Mouse (Mus musculus) heart, embryonic 11.5 days (tissue): Measurements from ENCODE around the gene Acr. TPM values are rescaled to one million over a fixed set of nuclear protein-coding genes. Genes with fewer than 3 reads are reported as not detected.

Source experiments
- ATAC-seq: fragments of 200-750 bp; cut with Nextera tagmentation; replicated peaks from 2 replicates; pipeline ENCODE4 v1.8.0; 2017; ENCODE audit warnings: moderate library complexity; ENCODE audit not compliant: insufficient number of reproducible peaks, low FRiP score, low TSS enrichment
- H3K27ac ChIP-seq: fragments of 300-500 bp; sonication (generic); 2 replicates; pipeline ENCODE4 v1.5.1; 2014; ENCODE audit warnings: mild to moderate bottlenecking, low read depth, low read length
- H3K27me3 ChIP-seq: fragments of 300-500 bp; sonication (generic); 2 replicates; pipeline ENCODE4 v1.6.1; 2014; ENCODE audit warnings: mild to moderate bottlenecking, low read length, mixed read lengths; ENCODE audit not compliant: control insufficient read depth, insufficient read depth
- H3K36me3 ChIP-seq: fragments of 300-500 bp; sonication (generic); 2 replicates; pipeline ENCODE4 v1.6.1; 2014; ENCODE audit warnings: mild to moderate bottlenecking, low read length, moderate library complexity, mixed read lengths; ENCODE audit not compliant: control insufficient read depth, insufficient read depth
- H3K4me1 ChIP-seq: fragments of 300-500 bp; sonication (generic); 2 replicates; pipeline ENCODE4 v1.6.1; 2014; ENCODE audit warnings: low read length; ENCODE audit not compliant: control insufficient read depth, insufficient read depth
- H3K4me2 ChIP-seq: fragments of 300-500 bp; sonication (generic); 2 replicates; pipeline ENCODE4 v1.6.1; 2014; ENCODE audit warnings: mild to moderate bottlenecking, moderate library complexity
- H3K4me3 ChIP-seq: fragments of 300-500 bp; sonication (generic); 2 replicates; pipeline ENCODE4 v1.5.1; 2014; ENCODE audit warnings: low read depth, low read length
- H3K9ac ChIP-seq: fragments of 300-500 bp; sonication (generic); 2 replicates; pipeline ENCODE4 v1.6.1; 2014; ENCODE audit warnings: mild to moderate bottlenecking, low read depth, low read length, moderate library complexity
- H3K9me3 ChIP-seq: fragments of 300-500 bp; sonication (generic); replicated peaks from 2 replicates; pipeline ENCODE4 v1.6.1; 2016; ENCODE audit warnings: low read length; ENCODE audit not compliant: control insufficient read depth
- WGBS: fragments of 180-500 bp; shearing (Covaris S2); extraction: QIAGEN DNeasy Blood & Tissue Kit; methylation state at CpG from one replicate; pipeline ENCODE4 v1.1.7; 2014; ENCODE audit not compliant: insufficient replicate concordance; 5-methylcytosine and 5-hydroxymethylcytosine counted together
- polyA plus RNA-seq: library from polyadenylated mRNA; unstranded; fragments of >200 nt; fragmentation: Nextera tagmentation; extraction: Ambion mirVana; gene quantifications from 2 replicates; pipeline ENCODE4 v1.2.1, GENCODE M21; 2014

The Acr gene
- polyA plus RNA-seq, 1 experiment from 2014 or later: 0.20 TPM

DNA sequence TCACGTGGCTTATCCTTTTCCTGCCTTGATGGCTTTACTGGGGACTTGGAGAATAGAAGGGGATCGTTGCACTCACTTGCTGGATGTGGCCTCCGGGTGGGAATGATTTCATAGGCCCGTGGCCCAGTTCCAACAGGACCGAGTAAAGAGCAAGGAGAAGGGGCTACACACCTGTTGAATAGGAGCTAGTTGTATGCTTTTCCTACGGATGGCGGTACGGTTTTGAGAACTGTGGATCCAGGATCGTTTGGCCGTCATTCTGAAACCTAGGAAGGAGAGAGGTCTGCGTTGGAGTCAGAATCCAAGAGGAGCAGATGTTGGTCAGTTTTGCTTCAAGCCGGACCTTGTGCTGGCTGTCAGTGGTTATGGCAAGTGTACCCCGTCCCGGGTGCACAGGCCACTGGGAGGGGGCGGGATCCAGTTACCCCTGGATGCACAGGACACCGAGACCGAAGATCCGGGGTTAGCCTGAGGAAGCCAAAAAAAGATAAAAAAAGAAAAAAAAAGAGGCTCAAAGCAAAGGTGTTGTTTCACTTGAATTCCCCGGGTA is 41.3 kb upstream of the Acr start:
- no peak for ATAC-seq
- Histone ChIP-seq H3K4me1 (no peaks in the 10 kb centered on the region), H3K27ac (no peak overlapping the region), H3K4me2 (no peak overlapping the region), H3K9me3 (no peaks in the 10 kb centered on the region), H3K4me3 (no peak overlapping the region), H3K36me3 (no peaks in the 10 kb centered on the region), H3K9ac (no peak overlapping the region), H3K27me3 (peaks cover 42% of the 10 kb centered on the region)
- 85% methylated on average over 19 of the region's 19 CpGs for WGBS

DNA sequence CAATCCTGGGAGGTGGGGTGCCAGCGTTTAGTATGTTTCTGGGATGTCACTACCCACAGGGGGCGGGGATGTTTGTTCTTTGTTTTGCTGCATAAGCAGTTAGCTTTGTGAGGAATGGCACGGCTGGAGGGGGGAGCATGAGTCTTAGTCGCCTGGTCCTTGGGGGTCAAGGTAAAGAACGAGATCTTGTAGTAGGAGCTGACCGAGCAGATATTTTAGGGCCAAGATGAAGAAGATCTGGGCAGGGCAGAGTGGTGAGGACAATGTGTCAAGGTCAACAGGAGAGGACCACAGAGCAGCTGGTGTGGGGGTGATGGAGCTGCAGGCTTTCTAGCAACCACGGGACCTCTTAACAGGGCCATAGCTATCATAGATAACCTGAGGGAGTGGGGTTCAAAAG is 40.7 kb upstream of the Acr start:
- Histone ChIP-seq H3K4me2 (no peak overlapping the region), H3K4me1 (0 out of 2 replicates have a peak, but pooled peaks cover 2% of the 10 kb centered on the region), H3K9me3 (no peaks in the 10 kb centered on the region), H3K36me3 (no peaks in the 10 kb centered on the region), H3K4me3 (no peak overlapping the region), H3K9ac (no peak overlapping the region), H3K27ac (no peak overlapping the region), H3K27me3 (peaks cover 39% of the 10 kb centered on the region)
- ATAC-seq: no peak
- 70% methylated on average over 7 of the region's 7 CpGs for WGBS

GRCm38 (mm10) chr15:89528201-89528850 is 39.8 kb upstream of the Acr start:
- Histone ChIP-seq H3K36me3 (no peaks in the 10 kb centered on the region), H3K27me3 (peaks cover 38% of the 10 kb centered on the region), H3K9me3 (no peaks in the 10 kb centered on the region), H3K4me1 (0 out of 2 replicates have a peak, but pooled peaks cover 4% of the 10 kb centered on the region), H3K4me3 (no peak overlapping the region), H3K27ac (no peak overlapping the region), H3K4me2 (no peak overlapping the region), H3K9ac (no peak overlapping the region)
- WGBS: 81% methylated on average over 18 of the region's 18 CpGs
- ATAC-seq: no peak

GRCm38 (mm10) chr15:89528923-89529322 is 39.2 kb upstream of the Acr start:
- 86% methylated on average over 10 of the region's 10 CpGs for WGBS
- H3K9me3 ChIP-seq: no peaks in the 10 kb centered on the region
- H3K9ac ChIP-seq: no peak overlapping the region
- H3K4me3 ChIP-seq: no peak overlapping the region
- H3K27ac ChIP-seq: no peak overlapping the region
- 0 out of 2 replicates have a peak, but pooled peaks cover 4% of the 10 kb centered on the region for H3K4me1 ChIP-seq
- no peaks in the 10 kb centered on the region for H3K36me3 ChIP-seq
- no peak for ATAC-seq
- H3K27me3 ChIP-seq: peaks cover 35% of the 10 kb centered on the region
- H3K4me2 ChIP-seq: no peak overlapping the region

DNA sequence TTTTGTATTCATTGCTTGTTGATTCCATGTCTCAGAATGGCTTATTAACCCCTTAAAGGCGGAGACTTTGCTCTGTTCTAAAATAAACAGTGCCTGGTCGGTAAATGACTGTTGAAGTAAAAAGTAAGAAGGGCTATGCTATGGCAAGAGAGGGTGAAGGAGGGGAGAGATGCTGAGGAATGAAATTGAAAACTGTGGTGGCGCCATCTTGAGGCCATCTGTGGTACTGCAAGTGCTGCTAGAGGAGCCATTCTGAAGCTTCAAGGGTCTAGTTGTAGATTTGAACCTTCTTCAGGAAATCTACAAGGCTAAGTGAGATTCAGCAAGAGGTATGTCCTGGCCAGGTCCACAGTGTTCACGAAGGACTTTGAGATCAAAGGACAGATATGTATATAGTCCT is 37.8 kb upstream of the Acr start:
- ATAC-seq: no peak
- Histone ChIP-seq H3K27ac (no peak overlapping the region), H3K9ac (no peak overlapping the region), H3K4me2 (no peak overlapping the region), H3K27me3 (peaks cover 21% of the 10 kb centered on the region), H3K36me3 (no peaks in the 10 kb centered on the region), H3K9me3 (no peaks in the 10 kb centered on the region), H3K4me1 (0 out of 2 replicates have a peak, but pooled peaks cover 4% of the 10 kb centered on the region), H3K4me3 (no peak overlapping the region)
- 11% methylated on average over 4 of the region's 4 CpGs for WGBS

DNA sequence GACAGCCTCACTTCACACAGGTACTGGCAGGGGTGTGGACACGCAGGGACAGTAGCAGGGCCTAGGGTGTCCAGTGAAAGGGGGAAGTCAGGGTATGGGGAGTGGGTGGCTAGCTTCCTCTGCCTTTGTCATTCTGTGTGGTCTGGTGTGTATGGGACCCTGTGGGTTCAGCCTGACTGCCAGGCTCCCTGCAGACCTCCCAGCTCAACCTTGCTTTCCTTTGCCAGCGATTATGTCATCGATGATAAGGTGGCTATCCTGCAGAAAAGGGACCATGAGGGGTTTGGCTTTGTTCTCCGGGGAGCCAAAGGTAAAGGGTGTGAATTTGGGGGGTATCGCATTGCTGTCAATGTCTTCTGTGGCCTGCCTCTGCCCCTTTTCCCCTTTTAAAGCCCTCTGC is 36.7 kb upstream of the Acr start:
- H3K4me2 ChIP-seq: no peak overlapping the region
- ATAC-seq: no peak
- no peak overlapping the region for H3K9ac ChIP-seq
- no peaks in the 10 kb centered on the region for H3K36me3 ChIP-seq
- peaks cover 17% of the 10 kb centered on the region for H3K27me3 ChIP-seq
- no peaks in the 10 kb centered on the region for H3K9me3 ChIP-seq
- H3K27ac ChIP-seq: no peak overlapping the region
- H3K4me1 ChIP-seq: 0 out of 2 replicates have a peak, but pooled peaks cover 4% of the 10 kb centered on the region
- WGBS: 84% methylated on average over 5 of the region's 5 CpGs
- no peak overlapping the region for H3K4me3 ChIP-seq

DNA sequence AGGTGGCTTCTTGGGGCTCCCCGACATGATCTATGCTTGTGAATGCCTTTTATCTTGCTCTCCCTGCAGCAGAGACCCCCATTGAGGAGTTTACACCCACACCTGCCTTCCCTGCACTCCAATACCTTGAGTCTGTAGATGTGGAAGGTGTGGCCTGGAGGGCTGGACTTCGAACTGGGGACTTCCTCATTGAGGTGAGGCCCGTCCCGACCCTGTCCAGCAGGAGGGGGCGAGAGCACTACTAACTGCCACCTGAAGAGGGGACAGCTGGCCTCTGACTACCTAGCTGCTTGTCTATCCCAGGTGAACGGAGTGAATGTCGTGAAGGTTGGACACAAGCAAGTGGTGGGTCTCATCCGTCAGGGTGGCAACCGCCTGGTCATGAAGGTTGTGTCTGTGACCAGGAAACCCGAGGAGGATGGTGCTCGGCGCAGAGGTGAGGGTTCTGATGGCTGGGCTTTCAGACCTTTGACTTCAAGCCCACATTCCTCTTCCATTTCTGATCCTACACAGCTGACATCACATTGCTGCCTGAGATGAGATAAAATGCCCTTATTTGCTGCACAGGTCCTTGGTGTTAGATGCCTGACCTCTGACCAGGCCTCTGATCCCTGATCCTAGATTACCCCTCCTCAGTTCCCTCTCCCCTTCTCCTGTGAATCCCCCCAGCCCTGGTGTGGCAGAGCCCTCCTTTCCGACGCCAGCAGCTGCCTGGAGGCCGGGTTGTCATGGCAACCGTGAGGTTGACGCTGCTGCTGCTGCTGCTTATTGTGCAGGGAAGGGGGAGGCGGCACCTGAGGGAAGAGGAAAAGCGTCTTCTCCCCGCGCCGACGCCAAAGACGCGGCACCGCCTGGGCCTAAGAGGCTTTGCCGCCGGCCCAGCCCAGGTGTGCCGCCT is 35.9 kb upstream of the Acr start:
- ATAC-seq: no peak
- H3K4me1 ChIP-seq: 0 out of 2 replicates have a peak, but pooled peaks cover 4% of the 10 kb centered on the region
- H3K36me3 ChIP-seq: no peaks in the 10 kb centered on the region
- no peak overlapping the region for H3K4me3 ChIP-seq
- WGBS: 43% methylated on average over 28 of the region's 29 CpGs
- H3K4me2 ChIP-seq: peak overlapping the region; percentile 16; the same call in 1 of the 2 replicates
- H3K9ac ChIP-seq: no peak overlapping the region
- H3K9me3 ChIP-seq: no peaks in the 10 kb centered on the region
- peaks cover 17% of the 10 kb centered on the region for H3K27me3 ChIP-seq
- no peak overlapping the region for H3K27ac ChIP-seq

GRCm38 (mm10) chr15:89532924-89533842 is 34.9 kb upstream of the Acr start:
- Histone ChIP-seq H3K27me3 (peaks cover 17% of the 10 kb centered on the region), H3K4me2 (peak overlapping the region; percentile 16; the same call in 1 of the 2 replicates), H3K36me3 (no peaks in the 10 kb centered on the region), H3K4me3 (no peak overlapping the region), H3K27ac (no peak overlapping the region), H3K9ac (no peak overlapping the region), H3K9me3 (no peaks in the 10 kb centered on the region), H3K4me1 (0 out of 2 replicates have a peak, but pooled peaks cover 4% of the 10 kb centered on the region)
- WGBS: 74% methylated on average over 23 of the region's 23 CpGs
- no peak for ATAC-seq
